Mouse (Mus musculus) liver, embryonic 11.5 days (tissue): Measurements from ENCODE around the gene Cd33. TPM values are rescaled to one million over a fixed set of nuclear protein-coding genes. Genes with fewer than 3 reads are reported as not detected.

Experiments used
- ATAC-seq: fragments of 200-750 bp; cut with Nextera tagmentation; replicated peaks from 2 replicates; pipeline ENCODE4 v1.8.0; 2017; ENCODE audit warnings: moderate number of reproducible peaks, mild to moderate bottlenecking, moderate TSS enrichment, moderate library complexity; ENCODE audit not compliant: low FRiP score
- DNase-seq: peaks from one replicate; pipeline ENCODE4 v3.0.0-alpha.2; 2017; ENCODE audit warnings: low spot score
- H3K27ac ChIP-seq: fragments of 300-500 bp; sonication (generic); 2 replicates; pipeline ENCODE4 v1.5.1; 2014; ENCODE audit warnings: mild to moderate bottlenecking, low read depth, low read length, control low read depth
- H3K27me3 ChIP-seq: fragments of 300-500 bp; sonication (generic); replicated peaks from 2 replicates; pipeline ENCODE4 v1.6.1; 2014; ENCODE audit warnings: low read length, mixed read lengths; ENCODE audit not compliant: control insufficient read depth, insufficient read depth
- H3K36me3 ChIP-seq: fragments of 300-500 bp; sonication (generic); 2 replicates; pipeline ENCODE4 v1.6.1; 2014; ENCODE audit warnings: mild to moderate bottlenecking, low read length, moderate library complexity, mixed read lengths; ENCODE audit not compliant: control insufficient read depth, insufficient read depth
- H3K4me1 ChIP-seq: fragments of 300-500 bp; sonication (generic); replicated peaks from 2 replicates; pipeline ENCODE4 v1.6.1; 2014; ENCODE audit warnings: low read length, mixed read lengths; ENCODE audit not compliant: control insufficient read depth, insufficient read depth
- H3K4me2 ChIP-seq: fragments of 300-500 bp; sonication (generic); 2 replicates; pipeline ENCODE4 v1.6.1; 2014; ENCODE audit warnings: mild to moderate bottlenecking, control low read depth, moderate library complexity
- H3K4me3 ChIP-seq: fragments of 300-500 bp; sonication (generic); 2 replicates; pipeline ENCODE4 v1.5.1; 2014; ENCODE audit warnings: low read depth, low read length, control low read depth
- H3K9ac ChIP-seq: fragments of 300-500 bp; sonication (generic); 2 replicates; pipeline ENCODE4 v1.6.1; 2014; ENCODE audit warnings: low read depth, low read length, control low read depth
- H3K9me3 ChIP-seq: fragments of 300-500 bp; sonication (generic); 2 replicates; pipeline ENCODE4 v1.6.1; 2016; ENCODE audit warnings: low read length, inconsistent platforms, mixed read lengths; ENCODE audit not compliant: control insufficient read depth
- WGBS: fragments of 180-500 bp; shearing (Covaris S2); extraction: QIAGEN DNeasy Blood & Tissue Kit; methylation state at CpG from one replicate; pipeline ENCODE4 v1.1.7; 2014; 5-methylcytosine and 5-hydroxymethylcytosine counted together
- polyA plus RNA-seq: library from polyadenylated mRNA; unstranded; fragments of >200 nt; fragmentation: Nextera tagmentation; extraction: Ambion mirVana; gene quantifications from 2 replicates; pipeline ENCODE4 v1.2.1, GENCODE M21; 2014

Gene Cd33
- 1.3 and 1.6 TPM in 2 replicates for polyA plus RNA-seq

DNA sequence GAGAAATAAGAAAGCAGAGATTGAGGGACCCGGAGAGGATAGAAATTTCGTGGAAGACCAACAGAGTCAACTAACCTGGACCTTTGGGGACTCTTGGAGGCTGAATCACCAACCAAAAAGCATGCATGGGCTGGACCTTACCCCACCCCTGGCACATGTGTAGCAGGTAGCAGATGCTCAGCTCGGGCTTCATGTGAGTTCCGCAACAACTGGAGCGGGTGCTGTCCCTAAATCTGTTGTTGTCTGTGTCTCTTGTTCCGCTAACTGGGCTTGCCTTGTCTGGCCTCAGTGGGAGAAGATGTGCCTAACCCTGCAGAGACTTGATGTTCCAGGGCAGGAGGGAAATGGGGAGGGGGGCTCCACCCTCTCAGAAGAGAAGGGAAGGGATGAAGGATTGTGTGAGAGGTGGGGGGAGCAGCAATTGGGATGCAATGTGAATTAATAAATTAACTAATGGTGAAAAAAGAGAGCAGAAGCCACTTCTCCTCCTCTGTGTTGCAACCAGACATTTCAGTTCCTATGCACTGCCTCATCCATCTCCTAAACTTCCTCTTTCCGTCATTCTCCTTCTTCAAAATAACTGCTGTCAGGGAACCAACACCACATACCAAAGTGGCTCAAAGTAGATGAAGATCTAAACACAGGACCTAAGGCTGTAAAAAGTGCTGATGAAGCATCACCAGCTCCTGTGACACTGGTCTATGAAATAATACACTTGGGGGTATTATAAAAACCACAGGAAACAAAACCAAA, at the start of gene Cd33:
Cd33 (minus strand) TSS at position 204 of the 753 bp plus-strand sequence.
- H3K4me1 ChIP-seq = no peaks in the 10 kb centered on the region
- H3K36me3 ChIP-seq = no peaks in the 10 kb centered on the region
- H3K4me3 ChIP-seq = no peak within 1 kb of the TSS
- no peak within 1 kb of the TSS for H3K9ac ChIP-seq
- H3K9me3 ChIP-seq = no peaks in the 10 kb centered on the region
- H3K4me2 ChIP-seq = no peak within 1 kb of the TSS
- DNase-seq (no peak), ATAC-seq (no peak)
- WGBS = 62% methylated on average over 7 of the region's 7 CpGs
- H3K27me3 ChIP-seq = no peaks in the 10 kb centered on the region
- no peak within 1 kb of the TSS for H3K27ac ChIP-seq

DNA sequence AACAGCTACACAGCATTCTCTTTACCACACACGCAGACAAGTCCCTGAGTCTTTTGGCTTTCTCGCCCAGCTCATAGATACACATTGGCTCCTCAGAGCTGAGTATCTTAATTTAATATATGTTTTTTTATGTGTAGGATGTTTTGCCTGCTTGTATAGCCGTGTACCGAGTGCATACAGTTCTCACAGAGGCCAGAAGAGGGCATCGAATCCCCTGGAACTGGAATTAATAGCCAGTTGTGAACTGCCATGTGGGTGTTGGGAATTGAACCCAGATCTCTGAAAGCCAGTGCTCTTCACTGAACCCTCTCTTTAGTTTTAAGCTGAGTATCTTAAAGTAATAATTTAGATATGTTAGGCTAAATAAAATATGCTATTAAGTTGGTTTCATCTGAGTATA, 40.6 kb upstream of the Cd33 start:
- H3K36me3 ChIP-seq = peaks cover 41% of the 10 kb centered on the region
- peaks cover 7% of the 10 kb centered on the region for H3K4me1 ChIP-seq
- H3K27me3 ChIP-seq = no peaks in the 10 kb centered on the region
- DNase-seq (no peak), ATAC-seq (no peak)
- no peak overlapping the region for H3K4me2 ChIP-seq
- no peak overlapping the region for H3K4me3 ChIP-seq
- H3K9me3 ChIP-seq = no peaks in the 10 kb centered on the region
- no peak overlapping the region for H3K9ac ChIP-seq
- WGBS = 89% methylated on average over 5 of the region's 5 CpGs
- H3K27ac ChIP-seq = no peak overlapping the region

DNA sequence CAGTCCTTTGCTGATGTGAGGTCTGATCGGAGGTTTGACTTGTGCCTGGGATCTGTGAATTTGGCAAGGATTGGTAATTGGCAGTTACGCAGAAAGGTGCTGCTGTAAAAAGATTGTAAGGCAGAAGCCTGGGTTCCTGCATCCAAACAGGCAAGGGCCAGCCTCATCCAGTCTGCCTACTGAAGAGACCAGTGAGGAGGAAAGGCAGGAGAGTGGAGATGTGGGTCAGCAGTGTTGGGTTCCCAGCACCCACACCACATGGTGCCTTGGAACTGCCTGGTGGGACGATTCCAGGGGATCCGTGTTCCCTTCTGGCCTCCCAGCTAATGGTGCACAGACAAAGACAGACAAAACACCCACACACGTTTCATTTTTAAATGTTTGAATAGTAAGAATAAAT, 36.3 kb upstream of the Cd33 start:
- H3K4me2 ChIP-seq = peak overlapping the region; percentile 85
- no peaks in the 10 kb centered on the region for H3K27me3 ChIP-seq
- ATAC-seq = no peak
- H3K4me3 ChIP-seq = peak overlapping the region; percentile 79
- H3K9me3 ChIP-seq = no peaks in the 10 kb centered on the region
- WGBS = 75% methylated on average over 5 of the region's 5 CpGs
- H3K4me1 ChIP-seq = peaks cover 7% of the 10 kb centered on the region
- peaks cover 12% of the 10 kb centered on the region for H3K36me3 ChIP-seq
- H3K27ac ChIP-seq = no peak overlapping the region
- H3K9ac ChIP-seq = peak overlapping the region; percentile 75
- DNase-seq = no peak

DNA sequence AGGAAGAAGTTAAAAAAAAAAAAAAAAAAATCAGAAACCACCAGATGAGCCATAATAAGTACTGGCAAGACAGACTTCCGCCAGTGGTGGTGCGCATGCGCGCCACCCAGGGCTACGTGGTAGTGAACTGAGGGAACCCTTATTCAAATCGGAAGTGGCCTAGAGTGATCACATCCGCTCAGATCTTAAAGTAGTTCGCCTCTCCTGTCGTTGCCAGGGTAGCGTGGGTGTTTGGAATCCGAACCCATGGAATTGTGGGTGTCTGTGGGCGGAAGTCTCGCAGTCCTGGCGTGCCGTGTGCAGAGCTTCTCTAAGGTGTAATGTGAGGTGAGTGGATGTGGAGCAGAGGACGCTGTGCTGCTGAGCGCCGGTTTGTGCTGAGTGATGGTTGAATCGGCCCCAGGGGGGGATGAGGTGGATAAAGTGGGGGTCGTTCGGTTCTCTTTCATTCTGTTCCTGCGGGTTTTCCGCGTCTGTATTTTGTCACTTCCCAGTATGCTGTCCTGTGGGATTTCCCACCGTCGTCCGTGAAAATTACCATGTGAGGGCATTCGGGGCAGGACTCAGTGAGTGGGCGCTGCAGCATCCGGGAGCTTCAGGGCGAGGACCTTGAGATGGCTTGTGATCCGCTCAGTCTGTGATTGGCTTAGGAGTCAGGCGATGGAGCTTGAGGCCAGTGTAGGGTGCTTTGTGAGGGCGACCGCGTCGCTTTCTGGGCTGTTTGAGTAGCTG, 35.4 kb upstream of the Cd33 start, which contains the start of gene Zfp719:
Zfp719 (plus strand) TSS at position 171 of the 732 bp plus-strand sequence.
- no peaks in the 10 kb centered on the region for H3K9me3 ChIP-seq
- peak; percentile 79 for DNase-seq
- no peaks in the 10 kb centered on the region for H3K27me3 ChIP-seq
- peak within 1 kb of the TSS; percentile 77 for H3K27ac ChIP-seq
- peaks cover 7% of the 10 kb centered on the region for H3K4me1 ChIP-seq
- H3K36me3 ChIP-seq = peaks cover 7% of the 10 kb centered on the region
- H3K4me2 ChIP-seq = peak within 1 kb of the TSS; percentile 85
- peak within 1 kb of the TSS; percentile 75 for H3K9ac ChIP-seq
- WGBS = under 1% methylated on average over 37 of the region's 37 CpGs
- H3K4me3 ChIP-seq = peak within 1 kb of the TSS; percentile 79
- peak; percentile 95 for ATAC-seq

DNA sequence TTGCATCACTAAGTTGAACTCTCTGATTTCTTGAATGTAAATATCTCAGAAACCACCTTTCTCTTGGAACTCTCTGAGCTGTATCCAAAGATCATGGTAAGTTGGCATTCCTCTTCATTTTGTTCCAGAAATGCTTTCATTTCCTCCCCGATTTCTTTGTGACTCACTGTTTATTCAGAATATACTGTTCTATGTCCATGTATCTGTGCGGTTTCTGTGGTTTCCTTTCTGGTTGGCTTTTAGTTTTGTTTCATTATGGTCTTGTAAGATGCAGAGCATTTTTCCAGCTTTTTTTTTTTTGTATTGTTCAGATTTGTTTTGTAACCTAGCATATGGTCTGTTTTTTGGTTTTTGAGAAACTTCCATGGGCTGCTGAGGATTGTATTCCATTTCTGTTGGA, 27.0 kb upstream of the Cd33 start:
- no peak overlapping the region for H3K4me3 ChIP-seq
- no peak overlapping the region for H3K27ac ChIP-seq
- no peaks in the 10 kb centered on the region for H3K27me3 ChIP-seq
- H3K4me2 ChIP-seq = no peak overlapping the region
- peaks cover 8% of the 10 kb centered on the region for H3K36me3 ChIP-seq
- no peak overlapping the region for H3K9ac ChIP-seq
- no peaks in the 10 kb centered on the region for H3K9me3 ChIP-seq
- DNase-seq (no peak), ATAC-seq (no peak)
- 78% methylated on average over 2 of the region's 2 CpGs for WGBS
- H3K4me1 ChIP-seq = no peaks in the 10 kb centered on the region

DNA sequence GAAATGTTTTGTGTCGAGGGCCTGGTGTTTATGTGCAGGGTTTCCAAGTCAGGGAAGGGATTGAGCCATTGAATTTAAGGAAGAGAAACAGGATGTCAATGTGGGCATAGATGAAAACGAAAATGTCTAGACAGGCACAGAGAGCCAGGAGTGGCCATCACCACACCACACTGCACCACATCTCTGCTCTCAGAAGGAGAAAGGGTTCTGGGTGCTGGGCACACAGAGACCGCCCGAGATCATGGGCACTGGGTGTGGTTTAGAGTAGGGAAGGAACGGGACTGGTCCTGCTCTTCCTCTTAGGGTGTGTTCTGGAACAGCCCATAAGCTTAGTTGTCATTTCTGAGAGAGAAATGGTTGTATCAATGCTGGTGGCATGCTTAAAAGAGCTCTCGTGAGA, 19.1 kb upstream of the Cd33 start:
- Histone ChIP-seq H3K4me3 (peak overlapping the region; percentile 69; the same call in 1 of the 2 replicates), H3K9ac (no peak overlapping the region), H3K36me3 (no peaks in the 10 kb centered on the region; the same call in 1 of the 2 replicates), H3K27me3 (no peaks in the 10 kb centered on the region), H3K4me2 (peak overlapping the region; percentile 71), H3K27ac (no peak overlapping the region), H3K4me1 (0 out of 2 replicates have a peak, but pooled peaks cover 2% of the 10 kb centered on the region), H3K9me3 (no peaks in the 10 kb centered on the region)
- ATAC-seq (no peak), DNase-seq (no peak)
- WGBS = 52% methylated on average over 6 of the region's 6 CpGs

DNA sequence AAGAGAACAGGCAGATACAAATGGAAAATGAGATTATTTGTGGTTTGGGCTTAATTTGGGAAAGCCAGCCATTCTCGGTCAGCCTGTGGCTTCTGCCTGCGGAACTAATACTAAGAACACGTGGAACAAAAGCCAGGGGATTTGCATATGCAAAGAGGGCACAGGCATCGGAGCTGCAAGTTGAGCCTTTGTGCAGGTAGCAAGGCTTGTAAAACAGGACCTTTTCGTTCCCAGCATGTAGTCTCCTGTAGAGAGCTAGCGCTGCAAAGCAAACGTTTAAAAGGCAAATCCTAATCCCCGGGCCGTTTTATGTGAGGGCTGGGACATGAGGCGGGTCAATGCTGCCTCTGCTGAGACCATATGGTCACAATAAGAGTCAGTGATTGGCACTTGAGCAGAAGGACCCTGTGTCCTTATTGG, 18.4 kb upstream of the Cd33 start:
- peak; percentile 39 for DNase-seq
- Histone ChIP-seq H3K9ac (peak overlapping the region; percentile 32), H3K4me2 (peak overlapping the region; percentile 71), H3K36me3 (no peaks in the 10 kb centered on the region), H3K4me1 (0 out of 2 replicates have a peak, but pooled peaks cover 2% of the 10 kb centered on the region), H3K4me3 (peak overlapping the region; percentile 69), H3K27me3 (no peaks in the 10 kb centered on the region), H3K27ac (peak overlapping the region; percentile 68; the same call in 1 of the 2 replicates), H3K9me3 (no peaks in the 10 kb centered on the region)
- no peak for ATAC-seq
- WGBS = under 1% methylated on average over 10 of the region's 10 CpGs

DNA sequence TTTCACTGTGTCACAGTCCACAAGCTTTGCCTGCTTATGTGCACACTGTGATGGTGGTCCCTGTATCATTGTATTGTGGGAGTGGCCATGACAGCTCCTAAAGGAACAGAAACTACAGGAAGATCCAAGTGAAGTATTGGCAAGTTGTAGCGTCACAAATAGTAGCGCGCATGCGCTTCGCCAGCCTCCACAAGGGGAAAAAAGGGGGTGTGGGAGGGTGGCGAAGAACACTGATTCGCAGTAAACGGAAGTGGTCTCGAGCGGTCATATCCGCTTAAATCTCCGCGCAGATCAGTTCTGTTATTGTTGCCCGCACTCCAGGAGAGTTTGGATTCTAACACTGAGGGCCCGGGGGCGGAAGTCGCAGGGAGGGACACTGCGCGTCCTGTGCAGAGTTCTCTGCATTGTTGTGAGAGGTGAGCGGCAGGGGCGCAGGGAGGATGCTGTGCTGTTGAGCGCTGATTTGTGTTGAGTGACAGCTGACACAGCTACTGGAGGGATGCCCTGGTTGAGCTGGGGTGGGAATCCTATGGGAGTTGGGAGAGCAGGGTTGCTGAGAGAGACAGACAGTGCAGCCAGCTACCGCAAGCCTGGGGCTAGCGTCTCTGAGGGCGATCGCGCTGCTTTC, 17.9 kb upstream of the Cd33 start, which contains the start of gene Zfp658:
Zfp658 (plus strand) TSS at position 251 of the 628 bp plus-strand sequence.
- ATAC-seq = peak; percentile 76
- peak within 1 kb of the TSS; percentile 32 for H3K9ac ChIP-seq
- under 1% methylated on average over 27 of the region's 27 CpGs for WGBS
- H3K4me1 ChIP-seq = 0 out of 2 replicates have a peak, but pooled peaks cover 2% of the 10 kb centered on the region
- DNase-seq = peak; percentile 71
- peak within 1 kb of the TSS; percentile 68; the same call in 1 of the 2 replicates for H3K27ac ChIP-seq
- peak within 1 kb of the TSS; percentile 69 for H3K4me3 ChIP-seq
- H3K36me3 ChIP-seq = no peaks in the 10 kb centered on the region
- H3K27me3 ChIP-seq = no peaks in the 10 kb centered on the region
- no peaks in the 10 kb centered on the region for H3K9me3 ChIP-seq
- peak within 1 kb of the TSS; percentile 71 for H3K4me2 ChIP-seq
